7 mouse cellular contexts compared by ENCODE assay signal in the genomic region with DNA sequence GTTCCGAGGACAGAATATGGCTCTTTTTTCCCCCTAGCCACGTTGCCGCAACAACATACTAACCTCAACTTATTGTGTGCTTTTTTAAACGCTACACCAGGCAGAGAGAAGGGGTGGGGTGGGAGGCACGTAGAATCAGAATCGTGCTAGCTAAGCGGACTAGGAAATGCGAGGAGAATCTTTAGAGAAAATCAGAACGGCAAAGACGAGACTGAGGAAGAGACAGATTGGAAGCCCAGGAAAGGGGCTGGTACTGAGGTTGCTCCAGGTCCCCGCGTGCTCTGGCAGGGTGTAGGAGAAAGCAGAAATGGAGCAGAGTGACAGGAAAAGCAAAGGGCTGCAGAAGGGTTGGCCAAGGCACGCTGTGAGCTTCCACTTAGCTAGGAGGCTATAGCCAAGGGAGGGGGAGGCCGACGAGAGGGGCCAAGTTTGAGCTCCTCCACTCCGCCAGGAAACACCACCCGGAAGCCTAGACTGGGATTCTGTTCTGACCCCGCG. TPM values are rescaled to one million over a fixed set of nuclear protein-coding genes. Genes with fewer than 3 reads are reported as not detected.
A peak's percentile ranks its signal among the peaks of the same experiment; 100 is the strongest.
DNase-seq lines count a peak whose midpoint lies in the region; ATAC-seq and TF ChIP-seq lines count a peak whose summit lies in the region.

No protein-coding gene starts in this region.

- no peak for TF ChIP-seq EP300 in heart, postnatal 0 days (IDR thresholded peaks at IDR 0.05; ENCODE audit: low read depth)

- H3K9me3 ChIP-seq in heart, postnatal 0 days (replicated peaks; ENCODE audit: control insufficient read depth, low read length): no peaks in the 10 kb centered on the region
- no peaks in the 10 kb centered on the region for H3K9me3 ChIP-seq in embryonic facial prominence, embryonic 14.5 days (ENCODE audit: control insufficient read depth, low read length)
- H3K9me3 ChIP-seq in midbrain, embryonic 11.5 days (ENCODE audit: control insufficient read depth, low read length): no peaks in the 10 kb centered on the region

- 1% methylated on average over 19 of the region's 19 CpGs for WGBS in heart, postnatal 0 days
- 0% methylated on average over 19 of the region's 19 CpGs for WGBS in embryonic facial prominence, embryonic 14.5 days
- under 1% methylated on average over 19 of the region's 19 CpGs for WGBS in midbrain, embryonic 11.5 days

- no peak for ATAC-seq in heart, postnatal 0 days (ENCODE audit: insufficient read depth, low read depth)
- no peak for ATAC-seq in embryonic facial prominence, embryonic 14.5 days (ENCODE audit: low read depth)
- ATAC-seq in midbrain, embryonic 11.5 days (ENCODE audit: low FRiP score): no peak

- TF ChIP-seq CTCF in heart, postnatal 0 days (IDR thresholded peaks at IDR 0.05; ENCODE audit: low read depth): no peak

- no peaks in the 10 kb centered on the region for H3K4me1 ChIP-seq in heart, postnatal 0 days (ENCODE audit: control insufficient read depth, insufficient read depth)
- H3K4me1 ChIP-seq in embryonic facial prominence, embryonic 14.5 days (ENCODE audit: control insufficient read depth, insufficient read depth, low read length): 0 out of 2 replicates have a peak, but pooled peaks cover 3% of the 10 kb centered on the region
- H3K4me1 ChIP-seq in midbrain, embryonic 11.5 days (ENCODE audit: control insufficient read depth, insufficient read depth, low read length): peaks cover 16% of the 10 kb centered on the region

- H3K36me3 ChIP-seq in heart, postnatal 0 days (replicated peaks; ENCODE audit: control insufficient read depth, insufficient read depth, low read length): no peaks in the 10 kb centered on the region
- H3K36me3 ChIP-seq in embryonic facial prominence, embryonic 14.5 days (ENCODE audit: control insufficient read depth, insufficient read depth, low read length): no peaks in the 10 kb centered on the region
- H3K36me3 ChIP-seq in midbrain, embryonic 11.5 days (ENCODE audit: control insufficient read depth, insufficient read depth, low read length): no peaks in the 10 kb centered on the region

- DNase-seq in heart, postnatal 0 days (ENCODE audit: low spot score): no peak
- no peak for DNase-seq in heart, postnatal 25 days (ENCODE audit: low spot score)
- DNase-seq in R1 (ENCODE audit: low read depth, low spot score): peak; percentile 37
- DNase-seq in embryonic facial prominence, embryonic 14.5 days (ENCODE audit: low spot score): no peak
- peak; percentile 98 for DNase-seq in midbrain, embryonic 11.5 days (ENCODE audit: low spot score, missing footprints)
- no peak for DNase-seq in yolk sac, embryonic 10.5 days (ENCODE audit: low spot score)
- DNase-seq in natural killer cell, adult 2 months (ENCODE audit: low spot score in 2 of 2): no peak

- H3K4me3 ChIP-seq in heart, postnatal 0 days (ENCODE audit: low read depth, low read length): 0 out of 2 replicates have a peak overlapping the region, but pooled peaks have one; percentile 2
- H3K4me3 ChIP-seq in embryonic facial prominence, embryonic 14.5 days (ENCODE audit: low read depth, low read length): 0 out of 2 replicates have a peak overlapping the region, but pooled peaks have one; percentile 14
- peak overlapping the region; percentile 36 for H3K4me3 ChIP-seq in midbrain, embryonic 11.5 days (ENCODE audit: low read depth, low read length)

- no peak overlapping the region for H3K27ac ChIP-seq in heart, postnatal 0 days (ENCODE audit: low read depth)
- H3K27ac ChIP-seq in embryonic facial prominence, embryonic 14.5 days (replicated peaks; ENCODE audit: low read depth, low read length): no peak overlapping the region
- peak overlapping the region; percentile 46 for H3K27ac ChIP-seq in midbrain, embryonic 11.5 days (ENCODE audit: low read depth, low read length)

- H3K27me3 ChIP-seq in heart, postnatal 0 days (ENCODE audit: control insufficient read depth, insufficient read depth, low read length): peaks cover 95% of the 10 kb centered on the region
- peaks cover 95% of the 10 kb centered on the region for H3K27me3 ChIP-seq in embryonic facial prominence, embryonic 14.5 days (replicated peaks; ENCODE audit: control insufficient read depth, insufficient read depth, low read length)
- H3K27me3 ChIP-seq in midbrain, embryonic 11.5 days (ENCODE audit: control insufficient read depth, insufficient read depth, low read length): peaks cover 92% of the 10 kb centered on the region

- no peak overlapping the region for H3K9ac ChIP-seq in heart, postnatal 0 days (replicated peaks; ENCODE audit: low read depth, low read length)
- H3K9ac ChIP-seq in embryonic facial prominence, embryonic 14.5 days (ENCODE audit: low read depth, low read length): no peak overlapping the region
- peak overlapping the region; percentile 70 for H3K9ac ChIP-seq in midbrain, embryonic 11.5 days (ENCODE audit: low read length)

- no peak overlapping the region for H3K4me2 ChIP-seq in heart, postnatal 0 days (ENCODE audit: low read depth, low read length)
- H3K4me2 ChIP-seq in embryonic facial prominence, embryonic 14.5 days (ENCODE audit: low read depth, low read length): no peak overlapping the region
- H3K4me2 ChIP-seq in midbrain, embryonic 11.5 days: peak overlapping the region; percentile 44

- intact Hi-C loops in heart, postnatal 25 days (cut with DNase I): no loop called here

RNA-seq across cellular contexts. Expression of a gene that starts 3.3 kb away (rescaled TPM):
- total RNA-seq in heart, postnatal 0 days (2014; rRNA removed; ENCODE audit: low replicate concordance): 0.04 TPM in 1 of 2 replicates, not detected in the other
- not detected in 2 replicates for polyA plus RNA-seq in heart, postnatal 0 days (2015; fragmentation: Nextera tagmentation; extraction: Ambion mirVana)
- 1 to 10 TPM in 1 of 2 experiments, under 1 TPM in 1; 0.65 to 1.1 TPM for total RNA-seq in heart, postnatal 25 days (2021)
- 0.08 and 0.09 TPM in 2 replicates for polyA plus RNA-seq in embryonic facial prominence, embryonic 14.5 days (2014; fragmentation: Nextera tagmentation; extraction: Ambion mirVana)
- 4.1 and 4.8 TPM in 2 replicates for polyA plus RNA-seq in midbrain, embryonic 11.5 days (2014; fragmentation: Nextera tagmentation; extraction: Ambion mirVana)

RNA-seq across cellular contexts. Expression of a gene that starts 42.1 kb away (rescaled TPM):
- total RNA-seq in heart, postnatal 0 days (2014; rRNA removed; ENCODE audit: low replicate concordance): 7.3 and 14.1 TPM in 2 replicates
- 21.4 and 22.4 TPM in 2 replicates for polyA plus RNA-seq in heart, postnatal 0 days (2015; fragmentation: Nextera tagmentation; extraction: Ambion mirVana)
- total RNA-seq in heart, postnatal 25 days (2021): 10 to 100 TPM; 12.9 to 15.5 TPM
- polyA plus RNA-seq in embryonic facial prominence, embryonic 14.5 days (2014; fragmentation: Nextera tagmentation; extraction: Ambion mirVana): 29.8 and 37.9 TPM in 2 replicates
- polyA plus RNA-seq in midbrain, embryonic 11.5 days (2014; fragmentation: Nextera tagmentation; extraction: Ambion mirVana): 19.5 TPM in 2 replicates

Comparison
In these comparisons a context has a peak if more than half of its experiments do, and no peak if none do; other contexts are left out.
1. DNase-seq: peak in R1 (single experiment) and midbrain, embryonic 11.5 days (single experiment); none in heart, postnatal 0 days (single experiment), heart, postnatal 25 days (single experiment), embryonic facial prominence, embryonic 14.5 days (single experiment), yolk sac, embryonic 10.5 days (single experiment) and natural killer cell, adult 2 months (0 of 2).
2. Peak in every context shown above with its lines, with median percentiles within 50 percentile points of each other: H3K4me3 ChIP-seq.